Comparison of ENCODE assay signal across 32 mouse cellular contexts in the genomic region with DNA sequence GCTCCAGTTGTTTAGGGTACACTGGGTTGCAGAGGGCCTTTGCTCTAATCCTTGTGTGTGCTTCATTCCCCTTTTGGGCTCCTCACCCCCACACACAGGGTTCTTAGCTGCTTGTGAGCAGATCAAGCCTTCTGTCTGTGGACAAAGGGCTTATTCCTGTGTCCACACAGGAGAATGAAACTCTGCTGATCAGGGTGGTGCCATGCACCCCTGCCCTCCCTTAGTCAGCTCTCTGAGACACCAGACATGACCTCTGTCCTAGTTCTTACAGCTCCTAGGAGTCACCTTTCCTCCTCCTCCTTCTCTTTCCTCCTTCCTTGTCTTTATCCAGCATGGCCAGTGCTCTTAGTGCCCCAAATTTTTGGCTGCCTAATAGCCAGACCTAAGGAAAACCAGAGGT. TPM values are rescaled to one million over a fixed set of nuclear protein-coding genes. Genes with fewer than 3 reads are reported as not detected.
"Had no signal": no experiment of that assay in that cellular context is flagged by ENCODE, and none has a peak within 500 bp of the region (broad histone marks: within the 10 kb centered on the region; RNA-seq: fewer than 3 reads in every experiment).

No protein-coding gene starts in this region.

- H3K9ac ChIP-seq: kidney, embryonic 15.5 days; liver, embryonic 14.5 days; liver, postnatal 0 days; lung, embryonic 14.5 days; midbrain, embryonic 13.5 days; neural tube, embryonic 13.5 days had no signal

- DNase-seq: kidney, adult 2 months; kidney, postnatal 14 days; layer of hippocampus, adult 9-11 months; liver, postnatal 0 days; lung, embryonic 14.5 days; lung, postnatal 10 days; lung, postnatal 36 days; retina, postnatal 1 day; right cerebral cortex, postnatal 25 days; thymus, adult 18-20 months; thymus, postnatal 36 days had no signal

- H3K36me3 ChIP-seq: kidney, embryonic 15.5 days; midbrain, embryonic 10.5 days; midbrain, embryonic 13.5 days; neural tube, embryonic 13.5 days had no signal

- H3K27ac ChIP-seq: kidney, embryonic 15.5 days; layer of hippocampus, adult 2 months; liver, embryonic 14.5 days; midbrain, embryonic 10.5 days; midbrain, embryonic 13.5 days; neural tube, embryonic 13.5 days had no signal

- H3K27me3 ChIP-seq: kidney, embryonic 15.5 days; midbrain, embryonic 13.5 days had no signal

- H3K4me2 ChIP-seq: kidney, embryonic 15.5 days; liver, embryonic 11.5 days; lung, embryonic 14.5 days; midbrain, embryonic 13.5 days; neural tube, embryonic 13.5 days had no signal

- ATAC-seq: midbrain, embryonic 13.5 days; midbrain, embryonic 16.5 days had no signal

- H3K9me3 ChIP-seq: kidney, embryonic 15.5 days; midbrain, embryonic 10.5 days; midbrain, embryonic 13.5 days; neural tube, embryonic 13.5 days had no signal

- H3K4me3 ChIP-seq: kidney, embryonic 15.5 days; layer of hippocampus, adult 2 months; megakaryocyte, embryonic 14.5 days; midbrain, embryonic 10.5 days; midbrain, embryonic 13.5 days; myocyte; neural tube, embryonic 13.5 days had no signal

RNA-seq across cellular contexts. Expression of a gene that starts 16.4 kb away (rescaled TPM):
- total RNA-seq: monocyte, adult 5-6 weeks; neutrophil, adult 5-6 weeks had no signal

RNA-seq across cellular contexts. Expression of a gene that starts 25.5 kb away (rescaled TPM):
- total RNA-seq: layer of hippocampus, adult 2 months; layer of hippocampus, postnatal 25 days; left cerebral cortex, adult 18-20 months; left cerebral cortex, postnatal 36 days; monocyte, adult 5-6 weeks; neutrophil, adult 5-6 weeks had no signal
- polyA plus RNA-seq: kidney, adult 2 months; kidney, embryonic 15.5 days; large intestine, adult 2 months; limb, embryonic 11.5 days; limb, embryonic 14.5 days; liver, embryonic 11.5 days; liver, embryonic 14.5 days; liver, postnatal 0 days; lung, embryonic 14.5 days; midbrain, embryonic 10.5 days; midbrain, embryonic 13.5 days; midbrain, embryonic 16.5 days; myocyte; neural tube, embryonic 13.5 days; spleen, adult 2 months; testis, adult 2 months; urinary bladder, adult 2 months had no signal

RNA-seq across cellular contexts. Expression of a gene that starts 32.1 kb away (rescaled TPM):
- total RNA-seq: monocyte, adult 5-6 weeks had no signal

RNA-seq across cellular contexts. Expression of a gene that starts 59.2 kb away (rescaled TPM):
- total RNA-seq: layer of hippocampus, adult 2 months; layer of hippocampus, postnatal 25 days; left cerebral cortex, adult 18-20 months; left cerebral cortex, postnatal 36 days; monocyte, adult 5-6 weeks had no signal
- polyA plus RNA-seq: kidney, embryonic 15.5 days; limb, embryonic 11.5 days; limb, embryonic 14.5 days; liver, embryonic 11.5 days; liver, embryonic 14.5 days; lung, embryonic 14.5 days; midbrain, embryonic 10.5 days; midbrain, embryonic 13.5 days; midbrain, embryonic 16.5 days; myocyte; neural tube, embryonic 13.5 days; testis, adult 2 months; urinary bladder, adult 2 months had no signal
